Mouse (Mus musculus) thymus, postnatal 4 days (tissue): ENCODE data around the gene Pxn.
A peak's percentile ranks its signal among the peaks of the same experiment; 100 is the strongest.
"Not testable (repeated sequence)": the region's sequence is repeated elsewhere in the genome, so short reads cannot be mapped to it uniquely, and the experiment has no call there.

Experiments
- DNase-seq: peaks from one replicate; pipeline ENCODE4 v3.0.0; 2021

Gene Pxn

GRCm38 (mm10) chr5:115509790-115510689 is 3.6 kb downstream of the Pxn start:
- peak; percentile 34 for DNase-seq

DNA sequence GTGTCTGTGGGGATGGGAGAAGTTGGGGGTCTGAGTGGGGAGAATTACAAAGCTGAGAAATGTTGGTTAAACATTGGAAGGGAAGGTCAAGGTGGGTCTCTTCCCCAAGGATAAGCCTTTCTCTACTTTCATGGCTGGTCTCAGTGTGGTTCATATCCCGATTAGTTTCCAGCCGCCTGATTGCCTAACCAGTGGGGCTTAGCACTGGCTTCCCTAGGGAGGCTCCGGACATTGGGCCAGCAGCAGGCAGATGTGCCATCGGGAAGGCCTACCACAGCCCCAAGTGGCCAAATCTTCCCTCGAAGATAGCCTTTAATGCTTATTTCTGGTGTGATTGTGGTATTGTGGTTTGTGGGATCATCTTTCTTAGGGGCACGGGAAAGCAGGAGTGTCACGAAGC is 5.9 kb downstream of the Pxn start:
- no peak for DNase-seq

- no peak for DNase-seq
These were observed 6.8 kb downstream of the Pxn start for GRCm38 (mm10) chr5:115513246-115513645.

DNA sequence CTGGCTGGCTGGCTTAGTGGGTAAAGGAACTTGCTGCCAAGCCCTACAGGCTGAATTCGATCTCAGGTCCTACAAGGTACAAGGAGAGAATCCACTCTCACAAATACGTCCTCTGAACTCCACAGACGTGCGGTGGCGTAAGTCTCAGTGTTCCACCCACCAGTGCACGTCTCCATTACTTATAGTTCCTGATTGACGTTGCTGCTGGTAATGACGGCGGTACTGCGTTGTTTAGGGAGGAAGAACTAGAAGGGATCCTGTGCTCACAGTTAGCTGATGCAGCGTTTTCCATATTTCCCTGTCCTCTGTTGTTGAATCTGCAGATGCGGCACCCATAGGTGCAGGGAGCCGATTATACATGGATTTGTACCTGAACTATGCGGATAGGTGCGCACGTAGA is 7.2 kb downstream of the Pxn start:
- DNase-seq = peak; percentile 10

DNA sequence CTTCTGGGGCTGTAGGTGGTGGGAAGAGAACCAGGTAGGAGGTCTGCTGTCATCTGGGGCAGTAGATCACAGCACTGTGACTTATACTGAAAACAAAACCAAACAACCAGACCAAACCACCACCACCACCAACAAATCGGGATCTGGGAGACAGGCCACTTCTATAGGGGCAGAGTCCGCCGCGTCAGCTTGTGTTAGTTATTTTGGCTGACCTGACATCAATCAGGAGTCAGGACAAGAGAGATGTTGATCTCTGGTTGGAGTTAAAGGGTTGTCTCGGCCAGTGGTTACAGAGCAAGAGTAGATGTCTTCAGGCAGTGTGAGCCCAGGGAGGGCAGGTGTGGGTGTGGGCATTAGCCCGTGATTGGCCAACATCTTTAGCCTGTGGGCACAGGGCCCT is 7.9 kb downstream of the Pxn start:
- DNase-seq = peak; percentile 8

- peak; percentile 28 for DNase-seq
These were observed 8.6 kb downstream of the Pxn start for GRCm38 (mm10) chr5:115514896-115515587.

DNA sequence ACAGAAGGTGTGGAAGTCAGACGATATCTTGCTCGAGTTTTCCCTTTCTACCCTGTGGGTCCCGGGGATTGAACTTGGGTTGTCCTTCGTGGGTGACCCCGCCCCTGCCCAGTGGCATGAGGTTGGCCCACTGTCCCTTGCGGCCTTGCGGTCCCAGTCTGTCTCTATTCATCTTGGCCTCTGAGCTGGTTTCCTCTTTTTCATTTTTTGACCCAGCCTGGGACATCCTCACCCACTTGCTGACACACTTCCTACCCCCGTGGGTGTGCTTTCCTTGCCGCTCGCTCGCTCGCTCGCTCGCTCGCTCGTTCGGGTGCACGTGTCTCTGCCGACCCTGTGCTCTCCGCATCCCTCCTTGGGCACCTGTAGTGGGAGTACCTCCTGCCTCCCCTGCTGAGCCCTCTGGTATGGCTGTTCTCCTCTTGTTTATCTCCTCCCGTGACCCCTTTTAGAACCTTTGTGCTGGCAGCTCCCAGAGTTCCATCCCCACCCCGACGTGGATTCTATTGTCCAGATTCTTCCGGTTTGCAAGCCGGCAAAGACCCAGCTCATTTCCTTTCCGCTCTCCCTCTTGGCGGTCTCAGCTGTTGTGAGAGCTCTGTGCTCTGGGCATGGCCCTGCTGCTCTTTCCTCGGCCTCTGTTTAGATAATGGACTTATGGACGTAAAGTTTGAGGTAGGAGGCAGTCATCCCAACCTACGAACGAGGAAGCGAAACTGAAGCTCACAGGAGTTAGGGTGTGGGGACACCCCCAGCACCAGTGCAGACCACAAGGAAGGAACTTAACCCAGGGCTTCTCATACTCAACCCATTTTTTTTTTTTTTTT is 9.8 kb downstream of the Pxn start:
- DNase-seq = peak; percentile 68

- DNase-seq = peak; percentile 31
These were observed 10.4 kb downstream of the Pxn start for GRCm38 (mm10) chr5:115516908-115517307.

GRCm38 (mm10) chr5:115517501-115517900 is 11.0 kb downstream of the Pxn start:
- DNase-seq = peak; percentile 34

DNA sequence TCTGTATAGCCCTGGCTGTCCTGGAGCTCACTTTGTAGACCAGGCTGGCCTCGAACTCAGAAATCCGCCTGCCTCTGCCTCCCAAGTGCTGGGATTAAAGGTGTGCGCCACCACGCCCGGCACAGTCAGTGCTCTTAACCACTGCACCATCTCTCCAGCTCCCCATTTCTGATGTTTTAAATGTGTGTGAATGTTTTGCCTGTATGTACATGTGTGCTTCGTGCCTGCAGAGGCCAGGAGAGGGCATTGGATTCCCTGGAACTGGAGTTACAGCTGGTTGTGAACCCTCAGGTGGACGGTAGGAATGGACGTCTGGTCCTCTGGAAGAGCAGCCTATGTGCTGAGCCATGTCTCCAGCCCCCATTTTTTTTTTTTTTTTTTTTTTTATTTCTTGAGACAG is 11.7 kb downstream of the Pxn start:
- not testable (repeated sequence) for DNase-seq

- peak; percentile 26 for DNase-seq
These were observed 13.9 kb downstream of the Pxn start for GRCm38 (mm10) chr5:115520325-115520869.

- peak; percentile 74 for DNase-seq
These were observed 15.3 kb downstream of the Pxn start for GRCm38 (mm10) chr5:115521553-115522461.

- DNase-seq = no peak
These were observed 16.1 kb downstream of the Pxn start for GRCm38 (mm10) chr5:115522531-115522930.

- no peak for DNase-seq
These were observed 16.6 kb downstream of the Pxn start for GRCm38 (mm10) chr5:115522981-115523499.

GRCm38 (mm10) chr5:115523971-115524370 is 17.5 kb downstream of the Pxn start:
- DNase-seq = no peak

DNA sequence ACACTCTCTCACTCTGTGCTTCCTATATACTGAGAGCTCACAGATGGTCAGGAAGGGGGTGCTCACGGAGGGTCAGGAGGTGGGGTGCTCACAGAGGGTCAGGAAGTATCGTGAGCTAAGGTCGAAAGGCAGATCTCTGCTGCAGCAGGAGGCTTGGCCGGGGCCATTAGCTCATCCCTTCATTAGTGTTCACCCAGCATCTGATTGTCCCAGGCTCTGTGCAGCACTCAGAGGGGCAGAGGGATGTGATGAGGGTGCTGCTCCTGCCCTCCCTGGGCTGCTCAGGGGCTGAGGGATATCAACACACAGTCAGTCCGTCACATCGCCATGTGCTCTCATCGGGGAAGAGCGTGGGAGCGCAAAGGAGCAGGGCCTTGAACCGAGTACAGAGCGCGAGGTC is 18.0 kb downstream of the Pxn start:
- DNase-seq = no peak

DNA sequence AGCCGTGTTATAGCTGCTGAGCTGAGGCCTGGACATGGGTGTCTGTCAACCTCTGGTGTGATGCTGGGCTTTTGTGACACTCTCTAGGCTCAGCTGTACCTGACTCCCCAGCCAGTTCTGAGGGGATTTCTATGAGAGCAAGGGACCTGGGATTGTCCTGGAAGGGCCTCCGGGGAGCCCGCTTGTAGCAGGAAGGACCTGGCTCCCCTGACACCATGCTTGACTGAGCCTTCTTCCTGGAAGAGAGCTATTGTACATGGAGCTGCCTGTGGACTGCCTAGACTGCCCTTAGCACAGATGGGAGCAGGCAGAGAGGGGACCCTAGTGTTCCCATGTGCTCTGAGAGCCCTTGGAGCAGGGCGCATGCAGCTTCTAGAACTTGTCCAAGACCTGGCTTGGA is 18.9 kb downstream of the Pxn start:
- DNase-seq = no peak

DNA sequence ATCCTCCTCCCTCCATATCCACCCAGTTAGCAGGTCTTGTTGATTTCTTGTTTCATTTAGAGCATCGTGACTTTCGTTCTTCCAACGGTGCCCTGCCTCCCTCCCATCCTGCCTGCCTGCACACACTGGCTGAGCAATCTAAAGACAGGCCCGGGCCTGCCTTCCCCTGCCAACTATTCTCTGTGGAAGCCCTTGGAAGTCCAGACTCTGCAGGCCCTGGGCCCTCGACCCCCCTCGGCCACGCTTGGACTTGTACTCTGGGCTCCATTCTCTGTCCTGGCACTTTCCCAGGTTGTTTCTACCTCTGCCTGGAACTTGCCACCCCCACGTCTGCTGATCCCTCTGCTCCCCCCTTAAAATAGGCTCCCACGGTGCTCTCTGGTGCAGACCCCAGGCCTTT is 19.5 kb downstream of the Pxn start:
- no peak for DNase-seq

DNA sequence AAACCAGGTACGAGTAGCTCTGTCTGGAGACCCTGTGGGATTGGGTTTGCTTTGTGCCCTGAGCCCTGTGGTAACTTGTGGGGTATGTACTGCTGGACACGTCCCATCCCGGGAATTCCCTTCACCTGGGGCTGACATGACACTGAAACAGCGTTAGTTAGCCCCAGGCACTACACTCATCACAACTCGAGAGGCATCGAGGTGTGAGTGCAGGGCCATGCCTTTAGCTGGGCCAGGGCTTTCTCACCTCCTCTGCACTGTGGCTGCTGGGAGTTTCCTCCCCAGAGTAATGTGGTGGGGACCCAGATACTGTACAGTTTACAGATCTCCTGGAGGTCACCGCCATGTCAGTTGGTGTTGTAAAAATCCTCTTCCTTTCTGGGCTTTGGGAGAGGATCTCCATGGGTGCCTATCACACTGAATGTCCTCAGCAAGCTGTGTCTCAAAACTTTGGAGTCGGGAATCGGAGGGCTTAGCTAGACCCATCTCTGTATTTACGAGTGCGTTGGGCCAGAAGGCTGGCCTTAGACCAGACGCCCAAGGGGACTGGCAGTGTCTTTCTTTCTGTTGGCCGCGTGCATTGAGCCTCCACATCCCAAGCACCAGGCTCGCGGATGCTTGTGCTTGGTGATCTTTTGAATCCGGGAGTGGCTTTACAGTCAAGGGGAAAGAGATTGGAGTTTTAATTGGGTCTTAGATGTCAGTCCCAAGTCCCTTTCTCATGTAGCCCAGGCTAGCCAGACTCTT is 20.2 kb downstream of the Pxn start:
- DNase-seq = no peak

- DNase-seq = no peak
These were observed 21.7 kb downstream of the Pxn start for GRCm38 (mm10) chr5:115528128-115528527.

GRCm38 (mm10) chr5:115529364-115529741 is 22.9 kb downstream of the Pxn start:
- no peak for DNase-seq
